Mouse (Mus musculus): ENCODE measurements around the gene Ube2v1. TPM values are rescaled to one million over a fixed set of nuclear protein-coding genes. Genes with fewer than 3 reads are reported as not detected.

Gene Ube2v1
- polyA plus RNA-seq, 1 experiment from 2014 or later, result 351 TPM

GRCm38 (mm10) chr2:167583161-167583952, 48.5 kb downstream of the Ube2v1 start:
- H3K9me3 ChIP-seq (replicated peaks), result no peaks in the 10 kb centered on the region
- H3K9ac ChIP-seq (replicated peaks), result no peak overlapping the region
- no peak overlapping the region for H3K4me3 ChIP-seq (replicated peaks)
- no peaks in the 10 kb centered on the region for H3K27me3 ChIP-seq (replicated peaks)
- no peak for ATAC-seq (ENCODE audit: low FRiP score)
- H3K27ac ChIP-seq (replicated peaks), result no peak overlapping the region
- H3K36me3 ChIP-seq, result no peaks in the 10 kb centered on the region
- H3K4me1 ChIP-seq, result peaks cover 6% of the 10 kb centered on the region
- no peak overlapping the region for H3K4me2 ChIP-seq
- 26% methylated on average over 10 of the region's 10 CpGs for WGBS

- H3K4me2 ChIP-seq, result no peak overlapping the region
- H3K36me3 ChIP-seq, result no peaks in the 10 kb centered on the region
- no peaks in the 10 kb centered on the region for H3K9me3 ChIP-seq (replicated peaks)
- no peaks in the 10 kb centered on the region for H3K27me3 ChIP-seq (replicated peaks)
- H3K9ac ChIP-seq (replicated peaks), result no peak overlapping the region
- 36% methylated on average over 5 of the region's 5 CpGs for WGBS
- H3K4me1 ChIP-seq, result peaks cover 6% of the 10 kb centered on the region
- no peak overlapping the region for H3K27ac ChIP-seq (replicated peaks)
- ATAC-seq (ENCODE audit: low FRiP score), result no peak
- no peak overlapping the region for H3K4me3 ChIP-seq (replicated peaks)
Observed at GRCm38 (mm10) chr2:167578521-167578920, 53.4 kb downstream of the Ube2v1 start.

- H3K36me3 ChIP-seq, result no peaks in the 10 kb centered on the region
- ATAC-seq (ENCODE audit: low FRiP score), result no peak
- 70% methylated on average over 9 of the region's 9 CpGs for WGBS
- H3K27ac ChIP-seq (replicated peaks), result no peak overlapping the region
- no peaks in the 10 kb centered on the region for H3K27me3 ChIP-seq (replicated peaks)
- H3K9me3 ChIP-seq (replicated peaks), result no peaks in the 10 kb centered on the region
- no peaks in the 10 kb centered on the region for H3K4me1 ChIP-seq
- H3K4me3 ChIP-seq (replicated peaks), result no peak overlapping the region
- H3K9ac ChIP-seq (replicated peaks), result no peak overlapping the region
- no peak overlapping the region for H3K4me2 ChIP-seq
Observed at GRCm38 (mm10) chr2:167577186-167577785, 54.6 kb downstream of the Ube2v1 start.

- H3K4me3 ChIP-seq (replicated peaks), result no peak overlapping the region
- no peaks in the 10 kb centered on the region for H3K36me3 ChIP-seq
- no peaks in the 10 kb centered on the region for H3K9me3 ChIP-seq (replicated peaks)
- H3K27ac ChIP-seq (replicated peaks), result no peak overlapping the region
- no peak overlapping the region for H3K9ac ChIP-seq (replicated peaks)
- no peak overlapping the region for H3K4me2 ChIP-seq
- no peaks in the 10 kb centered on the region for H3K4me1 ChIP-seq
- no peak for ATAC-seq (ENCODE audit: low FRiP score)
- WGBS, result 85% methylated on average over 8 of the region's 8 CpGs
- H3K27me3 ChIP-seq (replicated peaks), result no peaks in the 10 kb centered on the region
Observed at GRCm38 (mm10) chr2:167576121-167576620, 55.7 kb downstream of the Ube2v1 start.

- no peak for ATAC-seq (ENCODE audit: low FRiP score)
- WGBS, result 91% methylated on average over 7 of the region's 7 CpGs
Observed at GRCm38 (mm10) chr2:167575581-167575980, 56.3 kb downstream of the Ube2v1 start.

GRCm38 (mm10) chr2:167574814-167575213, 57.1 kb downstream of the Ube2v1 start:
- no peak overlapping the region for H3K4me3 ChIP-seq (replicated peaks)
- no peak overlapping the region for H3K9ac ChIP-seq (replicated peaks)
- H3K27me3 ChIP-seq (replicated peaks), result no peaks in the 10 kb centered on the region
- H3K9me3 ChIP-seq (replicated peaks), result no peaks in the 10 kb centered on the region
- ATAC-seq (ENCODE audit: low FRiP score), result no peak
- no peak overlapping the region for H3K27ac ChIP-seq (replicated peaks)
- whole genome bisulfite sequencing, result 76% methylated on average over 9 of the region's 9 CpGs
- no peaks in the 10 kb centered on the region for H3K36me3 ChIP-seq
- H3K4me1 ChIP-seq, result peaks cover 5% of the 10 kb centered on the region
- no peak overlapping the region for H3K4me2 ChIP-seq

More at GRCm38 (mm10) chr2:167575581-167575980, 56.3 kb downstream of the Ube2v1 start:
- Histone ChIP-seq H3K4me3 (replicated peaks) (no peak overlapping the region), H3K36me3 (no peaks in the 10 kb centered on the region), H3K9me3 (replicated peaks) (no peaks in the 10 kb centered on the region), H3K9ac (replicated peaks) (no peak overlapping the region), H3K27ac (replicated peaks) (no peak overlapping the region), H3K4me1 (no peaks in the 10 kb centered on the region; the same call in 1 of the 2 replicates), H3K27me3 (replicated peaks) (no peaks in the 10 kb centered on the region), H3K4me2 (no peak overlapping the region)

- no peak overlapping the region for H3K4me2 ChIP-seq
- no peaks in the 10 kb centered on the region for H3K9me3 ChIP-seq (replicated peaks)
- H3K4me1 ChIP-seq, result peaks cover 5% of the 10 kb centered on the region
- WGBS, result 84% methylated on average over 18 of the region's 18 CpGs
- no peak overlapping the region for H3K9ac ChIP-seq (replicated peaks)
- no peak overlapping the region for H3K4me3 ChIP-seq (replicated peaks)
- ATAC-seq (ENCODE audit: low FRiP score), result no peak
- H3K27me3 ChIP-seq (replicated peaks), result no peaks in the 10 kb centered on the region
- no peak overlapping the region for H3K27ac ChIP-seq (replicated peaks)
- no peaks in the 10 kb centered on the region for H3K36me3 ChIP-seq
Observed at GRCm38 (mm10) chr2:167571442-167572220, 60.3 kb downstream of the Ube2v1 start.

- Histone ChIP-seq H3K9ac (replicated peaks) (no peak overlapping the region), H3K4me2 (no peak overlapping the region), H3K27me3 (replicated peaks) (no peaks in the 10 kb centered on the region), H3K9me3 (replicated peaks) (no peaks in the 10 kb centered on the region), H3K36me3 (no peaks in the 10 kb centered on the region), H3K4me1 (peaks cover 6% of the 10 kb centered on the region), H3K4me3 (replicated peaks) (no peak overlapping the region), H3K27ac (replicated peaks) (no peak overlapping the region)
- WGBS, result 89% methylated on average over 6 of the region's 6 CpGs
- ATAC-seq (ENCODE audit: low FRiP score), result no peak
Observed at GRCm38 (mm10) chr2:167570815-167571214, 61.1 kb downstream of the Ube2v1 start.

- WGBS, result 62% methylated on average over 13 of the region's 13 CpGs
- Histone ChIP-seq H3K27me3 (replicated peaks) (no peaks in the 10 kb centered on the region), H3K4me1 (peaks cover 12% of the 10 kb centered on the region), H3K4me2 (no peak overlapping the region), H3K27ac (replicated peaks) (0 out of 2 replicates have a peak overlapping the region, but pooled peaks have one; percentile 39), H3K36me3 (no peaks in the 10 kb centered on the region), H3K9ac (replicated peaks) (no peak overlapping the region), H3K4me3 (replicated peaks) (no peak overlapping the region), H3K9me3 (replicated peaks) (no peaks in the 10 kb centered on the region)
- no peak for ATAC-seq (ENCODE audit: low FRiP score)
Observed at GRCm38 (mm10) chr2:167569934-167570651, 61.8 kb downstream of the Ube2v1 start.

GRCm38 (mm10) chr2:167568112-167568511, 63.8 kb downstream of the Ube2v1 start:
- no peak overlapping the region for H3K4me3 ChIP-seq (replicated peaks)
- no peak overlapping the region for H3K9ac ChIP-seq (replicated peaks)
- H3K36me3 ChIP-seq, result no peaks in the 10 kb centered on the region
- no peak overlapping the region for H3K4me2 ChIP-seq
- H3K27ac ChIP-seq (replicated peaks), result no peak overlapping the region
- H3K4me1 ChIP-seq, result peaks cover 26% of the 10 kb centered on the region
- WGBS, result 88% methylated on average over 9 of the region's 9 CpGs
- no peaks in the 10 kb centered on the region for H3K9me3 ChIP-seq (replicated peaks)
- no peaks in the 10 kb centered on the region for H3K27me3 ChIP-seq (replicated peaks)
- no peak for ATAC-seq (ENCODE audit: low FRiP score)

GRCm38 (mm10) chr2:167565682-167566081, 66.2 kb downstream of the Ube2v1 start:
- peak overlapping the region; percentile 69 for H3K27ac ChIP-seq (replicated peaks)
- WGBS, result 20% methylated on average over 19 of the region's 19 CpGs
- H3K4me2 ChIP-seq, result peak overlapping the region; percentile 44
- H3K36me3 ChIP-seq, result no peaks in the 10 kb centered on the region
- 0 out of 2 replicates have a peak overlapping the region, but pooled peaks have one; percentile 14 for H3K9ac ChIP-seq (replicated peaks)
- ATAC-seq (ENCODE audit: low FRiP score), result no peak
- H3K27me3 ChIP-seq (replicated peaks), result no peaks in the 10 kb centered on the region
- no peak overlapping the region for H3K4me3 ChIP-seq (replicated peaks)
- H3K4me1 ChIP-seq, result peaks cover 31% of the 10 kb centered on the region
- no peaks in the 10 kb centered on the region for H3K9me3 ChIP-seq (replicated peaks)

All from neural tube, embryonic 15.5 days (tissue).